Mouse (Mus musculus): Measurements from ENCODE around the gene Zc3h12d. TPM values are rescaled to one million over a fixed set of nuclear protein-coding genes. Genes with fewer than 3 reads are reported as not detected.

Zc3h12d gene
- polyA plus RNA-seq, 1 experiment from 2014 or later: 0.29 TPM

DNA sequence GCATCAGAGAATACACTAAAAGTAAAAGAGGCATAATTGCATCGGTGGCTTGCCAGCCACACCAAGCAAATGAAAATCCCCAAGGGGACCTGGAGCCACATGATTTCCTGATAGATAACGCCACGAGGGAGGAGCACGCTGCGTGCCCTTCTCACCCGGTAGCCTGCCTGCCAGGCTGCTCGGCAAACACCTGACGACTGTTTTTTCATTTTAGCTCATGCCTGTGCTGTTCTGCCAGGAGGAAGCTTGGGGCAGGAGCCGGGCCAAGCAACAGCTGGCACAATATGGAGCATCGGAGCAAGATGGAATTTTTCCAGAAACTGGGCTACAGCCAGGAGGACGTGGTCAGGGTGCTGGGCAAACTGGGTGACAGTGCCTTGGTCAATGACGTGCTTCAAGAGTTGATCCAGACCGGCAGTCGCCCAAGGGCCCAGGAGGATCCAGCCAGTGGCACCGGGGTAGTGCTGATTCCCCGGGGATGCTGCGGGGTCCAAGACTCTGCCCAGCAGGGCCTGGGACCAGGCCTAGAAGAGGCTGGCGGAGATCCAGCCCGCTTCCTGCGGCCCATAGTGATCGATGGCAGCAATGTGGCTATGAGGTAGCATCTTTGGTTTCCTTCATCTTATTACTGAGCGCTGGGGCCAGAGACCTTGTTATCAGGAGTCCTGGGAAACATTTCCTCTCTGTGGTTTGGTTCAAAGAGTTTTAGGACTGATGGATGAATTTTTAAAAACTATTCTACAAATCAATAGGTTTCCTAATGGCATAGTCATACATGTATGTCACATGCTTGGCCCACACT lies 7.5 kb downstream of the Zc3h12d start:
- WGBS: 88% methylated on average over 22 of the region's 22 CpGs
- H3K9ac ChIP-seq (replicated peaks): no peak overlapping the region
- no peak for ATAC-seq (ENCODE audit: insufficient number of reproducible peaks, insufficient read depth, low FRiP score, low TSS enrichment, low read depth)

DNA sequence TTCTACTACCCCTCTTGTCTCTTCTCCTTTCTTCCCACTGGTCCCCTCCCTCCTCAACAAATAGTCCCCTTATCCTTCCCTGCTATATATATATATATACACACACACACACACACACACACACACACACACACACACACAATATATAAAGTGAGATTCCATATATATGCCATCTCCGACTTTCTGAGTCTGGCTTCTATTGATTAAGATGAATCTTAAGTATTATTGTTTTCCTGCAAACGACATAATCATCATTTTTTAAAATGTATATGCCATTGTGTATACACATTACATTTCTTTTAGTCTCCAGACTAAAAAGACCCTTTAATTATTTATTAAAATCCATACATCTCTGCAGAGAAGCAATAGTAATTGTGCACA lies 8.1 kb downstream of the Zc3h12d start:
- H3K27ac ChIP-seq: no peak overlapping the region
- H3K4me3 ChIP-seq (replicated peaks): no peak overlapping the region
- no peak overlapping the region for H3K4me2 ChIP-seq
- H3K9me3 ChIP-seq: no peaks in the 10 kb centered on the region
- H3K27me3 ChIP-seq: peaks cover 3% of the 10 kb centered on the region; the same call in 1 of the 2 replicates
- peaks cover 11% of the 10 kb centered on the region for H3K4me1 ChIP-seq (replicated peaks)
- WGBS: 81% methylated on average over 2 of the region's 2 CpGs
- ATAC-seq (ENCODE audit: insufficient number of reproducible peaks, insufficient read depth, low FRiP score, low TSS enrichment, low read depth): no peak
- no peak overlapping the region for H3K9ac ChIP-seq (replicated peaks)
- H3K36me3 ChIP-seq: no peaks in the 10 kb centered on the region

More for the DNA sequence above, 7.5 kb downstream of the Zc3h12d start:
- H3K4me1 ChIP-seq (replicated peaks): peaks cover 11% of the 10 kb centered on the region
- H3K27ac ChIP-seq: no peak overlapping the region
- no peak overlapping the region for H3K4me2 ChIP-seq
- no peaks in the 10 kb centered on the region for H3K9me3 ChIP-seq
- H3K36me3 ChIP-seq: no peaks in the 10 kb centered on the region
- no peak overlapping the region for H3K4me3 ChIP-seq (replicated peaks)
- H3K27me3 ChIP-seq: peaks cover 7% of the 10 kb centered on the region; the same call in 1 of the 2 replicates

DNA sequence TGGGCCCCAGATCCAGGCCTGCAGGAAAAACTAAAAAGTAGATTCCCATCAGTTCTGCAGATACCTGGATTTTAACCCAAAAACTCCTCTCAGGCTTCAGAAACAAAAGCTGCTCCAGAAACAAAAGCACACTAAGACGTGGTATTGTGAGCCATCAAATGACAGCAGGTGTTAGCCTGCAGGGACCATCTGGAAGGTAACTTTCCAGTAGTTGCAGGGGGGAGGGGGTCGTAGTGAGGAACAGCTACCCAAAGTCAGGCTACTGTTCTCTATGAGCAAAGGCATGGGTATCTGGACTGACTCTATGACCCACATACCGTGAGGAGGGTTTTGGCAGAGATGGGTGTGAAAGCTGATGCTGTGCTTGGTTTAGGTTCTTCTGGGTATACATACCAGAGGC lies 8.5 kb downstream of the Zc3h12d start:
- no peaks in the 10 kb centered on the region for H3K36me3 ChIP-seq
- no peaks in the 10 kb centered on the region for H3K9me3 ChIP-seq
- H3K9ac ChIP-seq (replicated peaks): no peak overlapping the region
- peaks cover 11% of the 10 kb centered on the region for H3K4me1 ChIP-seq (replicated peaks)
- H3K4me2 ChIP-seq: no peak overlapping the region
- 48% methylated on average over 3 of the region's 3 CpGs for WGBS
- no peaks in the 10 kb centered on the region for H3K27me3 ChIP-seq
- no peak overlapping the region for H3K4me3 ChIP-seq (replicated peaks)
- no peak overlapping the region for H3K27ac ChIP-seq
- ATAC-seq (ENCODE audit: insufficient number of reproducible peaks, insufficient read depth, low FRiP score, low TSS enrichment, low read depth): no peak

DNA sequence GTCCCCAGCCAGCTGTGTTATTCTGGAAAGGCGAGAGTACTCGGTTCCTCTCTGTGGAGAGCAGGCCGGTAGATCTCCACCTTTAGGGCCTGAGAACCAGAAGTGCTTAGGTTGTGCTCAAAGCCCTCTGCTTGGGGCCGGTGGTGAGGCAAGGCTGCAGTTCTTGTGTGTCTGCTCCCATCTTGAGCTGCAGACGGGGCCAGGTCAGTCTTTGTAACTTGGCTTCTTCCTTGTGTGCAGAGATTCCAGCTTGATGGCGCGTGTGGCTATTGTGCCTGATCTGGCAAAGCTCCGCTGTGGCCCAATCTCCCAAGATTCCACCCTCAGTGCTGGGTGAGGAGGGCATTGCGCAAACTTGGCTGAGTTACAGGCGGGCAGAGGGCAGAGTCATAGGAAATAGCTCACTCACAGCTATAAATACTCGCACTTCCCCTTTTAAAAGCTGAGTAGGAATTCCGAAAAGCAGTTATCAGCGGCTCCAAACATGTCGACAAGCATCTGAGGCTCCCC lies 9.4 kb downstream of the Zc3h12d start:
- 63% methylated on average over 14 of the region's 14 CpGs for WGBS
- H3K4me1 ChIP-seq (replicated peaks): peaks cover 11% of the 10 kb centered on the region
- no peak overlapping the region for H3K4me2 ChIP-seq
- no peak for ATAC-seq (ENCODE audit: insufficient number of reproducible peaks, insufficient read depth, low FRiP score, low TSS enrichment, low read depth)
- no peak overlapping the region for H3K9ac ChIP-seq (replicated peaks)
- H3K27me3 ChIP-seq: no peaks in the 10 kb centered on the region
- no peak overlapping the region for H3K27ac ChIP-seq
- H3K9me3 ChIP-seq: no peaks in the 10 kb centered on the region
- H3K36me3 ChIP-seq: no peaks in the 10 kb centered on the region
- H3K4me3 ChIP-seq (replicated peaks): no peak overlapping the region

DNA sequence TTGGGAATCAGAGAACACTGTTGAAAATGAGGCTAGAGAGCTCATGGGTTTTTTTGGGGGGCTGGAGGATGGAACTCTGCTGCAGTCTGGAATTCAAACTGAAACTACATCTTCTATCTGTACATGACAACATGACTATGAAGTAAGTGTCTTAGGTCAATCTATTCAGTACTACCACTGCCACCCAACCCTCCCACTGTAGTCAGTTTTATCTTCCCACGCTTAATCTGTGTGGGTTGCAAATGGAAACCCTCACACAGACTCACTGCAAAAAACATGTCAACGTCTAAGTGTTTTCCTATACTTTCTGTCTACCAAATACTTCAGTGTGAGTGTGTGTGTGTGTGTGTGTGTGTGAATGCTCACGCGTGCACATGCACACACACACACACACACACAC lies 10.9 kb downstream of the Zc3h12d start:
- Histone ChIP-seq H3K36me3 (no peaks in the 10 kb centered on the region), H3K4me1 (replicated peaks) (peaks cover 11% of the 10 kb centered on the region), H3K9me3 (no peaks in the 10 kb centered on the region), H3K9ac (replicated peaks) (no peak overlapping the region), H3K27me3 (no peaks in the 10 kb centered on the region), H3K4me2 (no peak overlapping the region), H3K4me3 (replicated peaks) (no peak overlapping the region), H3K27ac (no peak overlapping the region)
- 91% methylated on average over 4 of the region's 4 CpGs for WGBS
- no peak for ATAC-seq (ENCODE audit: insufficient number of reproducible peaks, insufficient read depth, low FRiP score, low TSS enrichment, low read depth)

DNA sequence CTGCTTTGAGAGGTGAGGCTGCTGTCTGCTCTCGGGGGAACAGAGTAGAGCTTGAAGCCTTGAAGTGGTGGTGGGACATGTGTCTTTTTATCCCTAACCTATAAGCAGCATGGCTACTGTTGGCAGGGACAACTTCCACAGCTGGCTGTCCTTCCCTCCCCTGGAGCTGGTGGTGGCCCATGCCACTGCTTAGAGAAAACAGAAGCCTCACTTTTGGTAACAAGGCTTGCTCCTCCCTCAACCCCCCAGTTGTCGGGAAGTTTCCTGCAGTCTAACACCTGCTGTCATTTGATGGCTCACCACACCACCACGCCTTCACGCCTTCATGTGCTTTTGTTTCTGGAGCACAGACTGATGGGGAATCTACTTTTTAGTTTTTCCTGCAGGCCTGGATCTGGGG lies 11.9 kb downstream of the Zc3h12d start:
- H3K27ac ChIP-seq: no peak overlapping the region
- H3K4me3 ChIP-seq (replicated peaks): no peak overlapping the region
- no peak overlapping the region for H3K4me2 ChIP-seq
- WGBS: 59% methylated on average over 4 of the region's 4 CpGs
- H3K36me3 ChIP-seq: no peaks in the 10 kb centered on the region
- no peak overlapping the region for H3K9ac ChIP-seq (replicated peaks)
- no peaks in the 10 kb centered on the region for H3K9me3 ChIP-seq
- no peaks in the 10 kb centered on the region for H3K27me3 ChIP-seq
- no peak for ATAC-seq (ENCODE audit: insufficient number of reproducible peaks, insufficient read depth, low FRiP score, low TSS enrichment, low read depth)
- H3K4me1 ChIP-seq (replicated peaks): peaks cover 7% of the 10 kb centered on the region

DNA sequence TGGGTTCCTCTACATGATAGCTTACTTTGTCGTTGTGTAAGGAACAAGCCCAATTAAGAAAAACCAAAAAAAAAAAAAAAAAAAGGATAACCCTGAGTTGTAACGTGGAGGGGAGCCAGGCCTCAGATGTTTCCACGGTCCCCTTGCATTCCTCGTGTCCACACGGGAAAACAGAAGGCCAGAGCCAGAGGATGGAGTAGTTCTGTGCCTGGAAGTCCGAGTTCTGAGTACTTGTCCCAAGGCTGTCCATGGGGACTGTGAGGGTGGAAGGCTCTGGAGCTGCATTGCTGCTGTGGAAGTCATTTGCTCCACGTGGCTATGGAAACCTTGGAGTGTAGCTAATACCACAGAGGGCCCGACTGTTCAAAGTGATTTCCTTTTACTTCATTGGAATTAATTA lies 12.9 kb downstream of the Zc3h12d start:
- no peaks in the 10 kb centered on the region for H3K27me3 ChIP-seq
- no peaks in the 10 kb centered on the region for H3K36me3 ChIP-seq
- peaks cover 7% of the 10 kb centered on the region for H3K4me1 ChIP-seq (replicated peaks)
- no peak for ATAC-seq (ENCODE audit: insufficient number of reproducible peaks, insufficient read depth, low FRiP score, low TSS enrichment, low read depth)
- H3K27ac ChIP-seq: no peak overlapping the region
- H3K4me3 ChIP-seq (replicated peaks): no peak overlapping the region
- no peak overlapping the region for H3K9ac ChIP-seq (replicated peaks)
- no peaks in the 10 kb centered on the region for H3K9me3 ChIP-seq
- WGBS: 70% methylated on average over 8 of the region's 8 CpGs
- H3K4me2 ChIP-seq: no peak overlapping the region

DNA sequence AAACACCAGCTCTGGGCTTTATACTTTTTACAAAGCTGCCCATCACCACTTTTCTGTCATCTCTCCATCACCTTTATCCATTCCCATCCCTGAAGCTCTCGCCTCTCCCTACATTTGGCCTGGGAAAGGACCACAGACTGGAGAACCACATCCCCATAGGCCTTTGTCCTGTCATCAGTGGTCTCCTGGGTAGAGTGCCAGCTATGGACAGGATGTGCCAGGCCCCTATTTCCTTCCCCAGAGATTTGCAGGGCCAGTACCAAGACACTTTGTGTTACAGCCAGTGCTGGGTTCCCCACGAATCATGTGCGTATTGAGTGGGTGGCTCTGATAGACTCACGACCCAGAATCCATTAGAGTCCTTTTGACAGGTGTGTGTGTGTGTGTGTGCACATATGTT lies 13.7 kb downstream of the Zc3h12d start:
- H3K4me1 ChIP-seq (replicated peaks): peaks cover 7% of the 10 kb centered on the region
- H3K4me2 ChIP-seq: no peak overlapping the region
- no peaks in the 10 kb centered on the region for H3K36me3 ChIP-seq
- no peak for ATAC-seq (ENCODE audit: insufficient number of reproducible peaks, insufficient read depth, low FRiP score, low TSS enrichment, low read depth)
- H3K9ac ChIP-seq (replicated peaks): no peak overlapping the region
- WGBS: 88% methylated on average over 4 of the region's 4 CpGs
- H3K27ac ChIP-seq: no peak overlapping the region
- H3K4me3 ChIP-seq (replicated peaks): no peak overlapping the region
- no peaks in the 10 kb centered on the region for H3K9me3 ChIP-seq
- no peaks in the 10 kb centered on the region for H3K27me3 ChIP-seq

DNA sequence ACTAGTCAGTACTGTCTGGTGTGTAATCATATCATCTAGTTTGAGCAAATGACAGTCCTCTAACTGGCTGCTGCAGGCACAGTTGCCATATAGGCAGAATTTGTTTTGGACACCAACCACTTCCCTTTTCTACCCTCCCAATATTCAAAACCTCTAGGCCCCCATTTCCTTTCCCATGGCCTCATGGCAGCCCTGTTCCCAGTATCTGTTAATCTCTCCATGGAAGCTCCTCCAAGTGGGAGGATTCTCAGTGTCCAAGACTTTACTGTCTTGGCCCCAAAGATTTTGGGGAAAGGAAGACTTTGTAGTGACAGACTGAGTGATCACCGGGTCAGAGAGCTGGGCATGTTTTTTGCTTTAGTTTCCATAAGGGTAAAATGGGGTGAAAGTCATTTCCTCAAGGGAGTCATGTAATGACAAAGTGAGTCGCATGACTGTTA lies 14.9 kb downstream of the Zc3h12d start:
- Histone ChIP-seq H3K9me3 (no peaks in the 10 kb centered on the region), H3K4me2 (no peak overlapping the region), H3K9ac (replicated peaks) (no peak overlapping the region), H3K4me3 (replicated peaks) (no peak overlapping the region), H3K36me3 (no peaks in the 10 kb centered on the region), H3K4me1 (replicated peaks) (no peaks in the 10 kb centered on the region), H3K27me3 (no peaks in the 10 kb centered on the region), H3K27ac (no peak overlapping the region)
- ATAC-seq (ENCODE audit: insufficient number of reproducible peaks, insufficient read depth, low FRiP score, low TSS enrichment, low read depth): no peak
- WGBS: 79% methylated on average over 2 of the region's 2 CpGs

DNA sequence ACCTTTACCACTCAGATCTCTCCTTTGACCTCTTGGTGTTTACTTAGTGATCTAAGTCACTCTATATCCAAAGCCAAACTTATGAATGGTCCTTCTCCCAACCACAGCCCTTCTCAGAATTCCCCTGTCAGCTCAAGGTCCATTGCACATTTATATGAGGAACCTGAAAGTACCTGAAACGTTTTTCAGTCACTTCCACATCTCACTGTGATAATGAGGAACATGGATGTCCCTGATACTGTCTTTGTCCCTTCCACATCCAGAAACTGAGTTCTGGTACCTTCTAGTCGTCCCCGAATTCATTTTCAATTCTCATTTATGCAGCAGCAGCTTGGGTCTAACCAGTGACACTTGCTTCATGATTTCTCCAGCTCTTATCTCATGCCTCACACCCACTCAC lies 19.6 kb downstream of the Zc3h12d start:
- ATAC-seq (ENCODE audit: insufficient number of reproducible peaks, insufficient read depth, low FRiP score, low TSS enrichment, low read depth): no peak
- 69% methylated on average over 3 of the region's 3 CpGs for WGBS
- Histone ChIP-seq H3K4me1 (replicated peaks) (no peaks in the 10 kb centered on the region), H3K9ac (replicated peaks) (no peak overlapping the region), H3K9me3 (no peaks in the 10 kb centered on the region), H3K4me3 (replicated peaks) (no peak overlapping the region), H3K36me3 (no peaks in the 10 kb centered on the region), H3K4me2 (no peak overlapping the region), H3K27me3 (no peaks in the 10 kb centered on the region), H3K27ac (no peak overlapping the region)

DNA sequence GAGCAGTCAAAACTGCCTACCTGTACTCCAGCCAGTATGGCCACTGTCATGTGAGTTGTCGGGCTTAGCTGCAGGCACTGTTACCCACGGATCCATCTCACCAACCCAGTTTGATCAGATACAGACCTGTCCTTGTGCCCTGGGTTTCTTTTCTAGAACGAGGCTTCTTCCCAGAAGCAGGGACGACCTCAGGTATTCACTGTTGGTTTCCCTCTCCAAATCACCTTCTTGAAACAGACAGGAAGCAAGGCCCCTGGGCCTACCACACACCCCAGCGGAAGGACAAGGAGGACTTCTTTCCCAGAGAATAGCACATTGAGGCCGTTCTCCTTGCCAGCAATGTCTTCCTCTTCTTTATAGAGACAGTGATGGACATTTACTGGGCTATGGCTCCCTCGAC lies 28.2 kb downstream of the Zc3h12d start:
- Histone ChIP-seq H3K27ac (peak overlapping the region; percentile 75), H3K9ac (replicated peaks) (no peak overlapping the region), H3K36me3 (no peaks in the 10 kb centered on the region), H3K4me3 (replicated peaks) (no peak overlapping the region), H3K4me1 (replicated peaks) (0 out of 2 replicates have a peak, but pooled peaks cover 9% of the 10 kb centered on the region), H3K9me3 (no peaks in the 10 kb centered on the region), H3K4me2 (no peak overlapping the region), H3K27me3 (0 out of 2 replicates have a peak, but pooled peaks cover 2% of the 10 kb centered on the region)
- no peak for ATAC-seq (ENCODE audit: insufficient number of reproducible peaks, insufficient read depth, low FRiP score, low TSS enrichment, low read depth)
- WGBS: 91% methylated on average over 7 of the region's 7 CpGs
